Mouse (Mus musculus): Measurements from ENCODE around the gene Cd6.

DNA sequence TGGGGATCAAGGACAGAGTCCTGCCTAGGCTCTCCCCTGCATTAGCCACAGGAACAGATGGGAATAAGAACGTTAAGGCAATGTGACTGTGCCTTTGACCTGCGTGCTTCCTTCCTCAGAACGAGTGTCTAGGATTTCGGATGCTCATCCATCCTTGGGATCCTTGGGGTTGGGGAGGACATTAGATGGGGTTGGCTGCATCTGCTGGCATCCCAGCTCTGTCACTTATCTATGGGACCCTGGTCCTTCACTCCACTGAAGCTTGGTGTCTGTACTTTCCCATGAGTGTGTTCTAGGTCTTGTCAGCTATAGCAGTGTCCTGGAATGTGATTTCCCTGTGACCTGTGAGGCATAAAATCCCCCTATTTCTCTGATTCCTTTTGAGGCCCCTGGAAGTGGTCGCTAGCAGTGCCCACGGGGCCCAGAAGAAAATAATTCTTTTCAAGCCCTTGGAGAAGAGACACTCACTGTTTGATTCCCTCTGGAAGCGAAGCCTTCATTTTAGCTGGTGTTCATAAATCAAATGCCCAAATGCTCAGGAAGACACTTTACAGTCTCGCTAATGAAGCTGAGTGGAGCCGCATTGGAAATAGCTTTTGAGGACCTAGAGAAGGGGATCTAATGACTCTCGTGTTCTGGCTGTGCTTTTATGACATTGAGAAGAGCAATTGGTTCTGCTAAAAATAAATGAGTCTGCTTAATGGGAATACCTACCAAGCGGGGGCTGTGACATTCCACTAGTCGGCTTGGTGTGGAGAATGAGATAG is 60.2 kb downstream of the Cd6 start:
- TF ChIP-seq POLR2A (IDR thresholded peaks at IDR 0.05; ENCODE audit: borderline replicate concordance, control insufficient read depth, low read depth, low read length) (no peak), CTCF (IDR thresholded peaks at IDR 0.05; ENCODE audit: control insufficient read depth, insufficient read depth, low read length) (no peak)
